Mouse (Mus musculus): ENCODE data around the gene Pias4. TPM values are rescaled to one million over a fixed set of nuclear protein-coding genes. Genes with fewer than 3 reads are reported as not detected.

The Pias4 gene
- total and polyA plus RNA-seq, 3 experiments = 21.0 to 40.4 TPM; not detected in 1

DNA sequence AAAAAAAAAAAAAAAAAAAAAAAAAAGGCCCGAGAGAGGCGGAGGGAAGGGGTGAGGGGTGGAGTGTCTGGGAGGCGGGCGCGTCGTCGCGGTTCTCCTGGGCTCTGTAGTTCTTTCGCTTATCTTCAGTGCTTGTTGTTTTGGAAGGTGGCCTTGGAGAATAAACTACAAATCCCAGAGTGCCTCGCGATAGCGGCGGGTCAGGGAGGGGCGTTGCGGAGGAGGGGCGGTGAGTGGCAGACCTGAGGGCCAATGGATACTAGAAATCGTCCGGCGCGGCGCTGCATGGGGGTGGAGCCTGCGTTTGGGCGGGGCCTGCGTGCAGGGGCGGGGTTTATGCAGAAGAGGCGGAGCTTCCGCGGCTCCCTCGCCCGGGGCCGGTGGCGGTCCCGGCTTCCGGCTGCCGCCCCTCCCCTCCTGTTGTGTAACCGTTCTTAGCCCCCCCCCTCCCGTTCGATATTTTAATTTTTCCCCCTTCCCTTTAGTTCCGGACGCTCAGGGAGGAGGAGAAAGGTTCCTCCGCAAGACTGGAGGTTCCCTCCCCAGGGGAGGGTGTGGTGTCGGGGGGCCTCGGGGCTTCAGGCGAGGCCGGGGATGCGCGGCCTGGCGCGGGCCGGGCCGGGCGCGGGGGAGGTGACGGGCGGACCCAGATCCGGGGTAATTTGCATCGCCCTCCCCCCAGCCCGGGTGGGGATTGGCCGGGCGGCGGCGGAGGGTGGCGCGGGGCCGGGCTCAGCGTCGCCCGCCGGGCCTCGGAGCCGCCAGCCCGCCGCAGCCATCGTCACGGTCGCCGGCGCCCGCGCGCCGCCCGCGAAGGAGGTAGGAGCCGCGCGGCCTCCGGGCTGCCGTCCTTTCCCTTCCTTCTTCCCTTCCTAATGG is 30.2 kb downstream of the Pias4 start:
- Histone ChIP-seq H3K36me3 (ENCODE audit: control insufficient read depth in 1 of 2, insufficient read depth in 2 of 2, low read length in 2 of 2) (peaks cover 0 to 16% of the 10 kb centered on the region in 2 experiments; a peak in 3 of 4 replicates), H3K9me3 (replicated peaks; ENCODE audit: insufficient read depth, low read length) (no peaks in the 10 kb centered on the region), H3K27me3 (ENCODE audit: control insufficient read depth in 1 of 2, insufficient read depth in 2 of 2, low read length in 2 of 2) (no peaks in the 10 kb centered on the region), H3K4me3 (ENCODE audit: control insufficient read depth in 1 of 2, insufficient read depth in 1 of 2, low read depth in 2 of 2, low read length in 2 of 2) (peak overlapping the region; percentile 85 to 97), H3K79me2 (ENCODE audit: control insufficient read depth, insufficient read depth, low read length, poor library complexity) (peaks cover 58% of the 10 kb centered on the region), H3K9ac (ENCODE audit: control insufficient read depth, low read depth, low read length, poor library complexity, severe bottlenecking) (peak overlapping the region; percentile 96), H3K27ac (ENCODE audit: control insufficient read depth, low read depth, low read length) (peak overlapping the region; percentile 74), H3K4me1 (ENCODE audit: control insufficient read depth in 1 of 2, insufficient read depth in 2 of 2, low read length in 2 of 2) (peaks cover 2 to 14% of the 10 kb centered on the region in 2 experiments; a peak in 3 of 4 replicates)
- DNase-seq (ENCODE audit: low read depth, low spot score) = peak; percentile 98
- TF ChIP-seq POLR2A (IDR thresholded peaks at IDR 0.05; ENCODE audit: control insufficient read depth in 1 of 2, insufficient read depth in 1 of 2, low read depth in 1 of 2, low read length in 2 of 2, poor library complexity in 1 of 2) (peak in 1 of 2 experiments; percentile 58; a peak in 2 of 4 replicates), ZC3H11A (IDR thresholded peaks at IDR 0.05; ENCODE audit: low read depth, low read length) (no peak), GATA1 (IDR thresholded peaks at IDR 0.05; ENCODE audit: low read depth, low read length) (peak; percentile 46; the same call in 1 of the 2 replicates), EP300 (IDR thresholded peaks at IDR 0.05; ENCODE audit: low read depth in 1 of 2, low read length in 2 of 2) (peak in 1 of 2 experiments; percentile 27; a peak in 1 of 4 replicates), UBTF (IDR thresholded peaks at IDR 0.05; ENCODE audit: borderline replicate concordance, insufficient read depth, low read depth, low read length) (peak; percentile 99), MXI1 (IDR thresholded peaks at IDR 0.05; ENCODE audit: low read depth, low read length) (no peak), GABPA (IDR thresholded peaks at IDR 0.05; ENCODE audit: low read depth, low read length) (no peak), NELFE (IDR thresholded peaks at IDR 0.05; ENCODE audit: low read depth, low read length) (peak; percentile 20; the same call in 1 of the 2 replicates), POLR2AphosphoS5 (IDR thresholded peaks at IDR 0.05; ENCODE audit: borderline replicate concordance, low read depth, low read length) (no peak), SIN3A (IDR thresholded peaks at IDR 0.05; ENCODE audit: low read length) (peak; percentile 83), HCFC1 (IDR thresholded peaks at IDR 0.05; ENCODE audit: low read depth, low read length) (peak; percentile 97), POLR2AphosphoS2 (IDR thresholded peaks at IDR 0.05; ENCODE audit: low read length) (no peak), MAFK (IDR thresholded peaks at IDR 0.05; ENCODE audit: borderline replicate concordance, low read depth, low read length) (no peak), RCOR1 (IDR thresholded peaks at IDR 0.05; ENCODE audit: low read depth, low read length) (no peak), MYC (IDR thresholded peaks at IDR 0.05; ENCODE audit: low read depth, low read length) (peak; percentile 46; the same call in 1 of the 2 replicates), USF1 (IDR thresholded peaks at IDR 0.05; ENCODE audit: low read depth, low read length) (no peak), TAL1 (IDR thresholded peaks at IDR 0.05; ENCODE audit: low read length) (no peak), USF2 (IDR thresholded peaks at IDR 0.05; ENCODE audit: borderline replicate concordance in 1 of 2, insufficient read depth in 1 of 2, low read depth in 1 of 2, low read length in 2 of 2) (no peak), ETS1 (IDR thresholded peaks at IDR 0.05; ENCODE audit: low read depth, low read length) (no peak), NRF1 (IDR thresholded peaks at IDR 0.05; ENCODE audit: insufficient read depth, low read depth, low read length, poor library complexity, severe bottlenecking) (peak; percentile 27; the same call in 1 of the 2 replicates), TBP (IDR thresholded peaks at IDR 0.05; ENCODE audit: low read depth, low read length) (peak; percentile 36), ZKSCAN1 (IDR thresholded peaks at IDR 0.05; ENCODE audit: low read depth, low read length) (peak; percentile 8; the same call in 1 of the 2 replicates), SMC3 (IDR thresholded peaks at IDR 0.05; ENCODE audit: low read depth, low read length) (no peak), MEF2A (IDR thresholded peaks at IDR 0.05; ENCODE audit: extremely low read depth, insufficient replicate concordance, low read depth, low read length, poor library complexity, severe bottlenecking) (no peak), MYB (IDR thresholded peaks at IDR 0.05; ENCODE audit: low read depth, low read length) (no peak), KAT2A (conservative IDR thresholded peaks at IDR 0.05; ENCODE audit: low read depth, low read length) (peak; percentile 89), E2F4 (IDR thresholded peaks at IDR 0.05; ENCODE audit: borderline replicate concordance, low read depth, low read length) (no peak), MAX (IDR thresholded peaks at IDR 0.05; ENCODE audit: low read length) (no peak), ZMIZ1 (IDR thresholded peaks at IDR 0.05; ENCODE audit: low read depth, low read length) (no peak), CTCF (IDR thresholded peaks at IDR 0.05 in 2 of 3, conservative IDR thresholded peaks at IDR 0.05 in 1 of 3; ENCODE audit: control insufficient read depth in 1 of 3, insufficient read depth in 1 of 3, low read depth in 2 of 3, low read length in 3 of 3, poor library complexity in 1 of 3, severe bottlenecking in 1 of 3) (no peak), MAZ (IDR thresholded peaks at IDR 0.05; ENCODE audit: low read depth, low read length) (peak; percentile 96), CHD1 (IDR thresholded peaks at IDR 0.05; ENCODE audit: low read depth, low read length) (no peak; the same call in 1 of the 2 replicates), RAD21 (IDR thresholded peaks at IDR 0.05; ENCODE audit: low read depth, low read length) (no peak), CHD2 (IDR thresholded peaks at IDR 0.05; ENCODE audit: low read length) (peak; percentile 83), ELF1 (IDR thresholded peaks at IDR 0.05; ENCODE audit: low read depth, low read length) (peak; percentile 51)

Measured in MEL (cell line).